Mouse (Mus musculus) intestine, embryonic 16.5 days (tissue): ENCODE measurements at regions not wholly inside any gene's neighbourhood (a gene's known extent, or its start where the extent isn't known, plus 50 kb on each side); places are given as distances from the start of the nearest gene placed in this dataset.
A peak's percentile ranks its signal among the peaks of the same experiment; 100 is the strongest.

Source experiments
- ATAC-seq: fragments of 200-750 bp; cut with Nextera tagmentation; 2 replicates; pipeline ENCODE4 v1.8.0; 2017; ENCODE audit warnings: moderate TSS enrichment, moderate library complexity
- H3K27ac ChIP-seq: fragments of 300-500 bp; sonication (generic); 2 replicates; pipeline ENCODE4 v1.5.1; 2014; ENCODE audit warnings: mild to moderate bottlenecking, low read length
- H3K27me3 ChIP-seq: fragments of 300-500 bp; sonication (generic); replicated peaks from 2 replicates; pipeline ENCODE4 v1.6.1; 2014; ENCODE audit warnings: low read length, control low read depth, mixed read lengths; ENCODE audit not compliant: control insufficient read depth, insufficient read depth
- H3K36me3 ChIP-seq: fragments of 300-500 bp; sonication (generic); 2 replicates; pipeline ENCODE4 v1.6.1; 2014; ENCODE audit warnings: low read length, control low read depth; ENCODE audit not compliant: control insufficient read depth, insufficient read depth
- H3K4me1 ChIP-seq: fragments of 300-500 bp; sonication (generic); 2 replicates; pipeline ENCODE4 v1.6.1; 2014; ENCODE audit warnings: low read length, control low read depth, mixed read lengths; ENCODE audit not compliant: control insufficient read depth, insufficient read depth
- H3K4me2 ChIP-seq: fragments of 300-500 bp; sonication (generic); 2 replicates; pipeline ENCODE4 v1.6.1; 2014; ENCODE audit warnings: low read depth, low read length, control low read depth
- H3K4me3 ChIP-seq: fragments of 300-500 bp; sonication (generic); 2 replicates; pipeline ENCODE4 v1.5.1; 2014; ENCODE audit warnings: mild to moderate bottlenecking, low read length
- H3K9ac ChIP-seq: fragments of 300-500 bp; sonication (generic); 2 replicates; pipeline ENCODE4 v1.6.1; 2014; ENCODE audit warnings: low read depth, low read length
- H3K9me3 ChIP-seq: fragments of 300-500 bp; sonication (generic); 2 replicates; pipeline ENCODE4 v1.6.1; 2016; ENCODE audit warnings: low read length, control low read depth; ENCODE audit not compliant: control insufficient read depth
- WGBS: fragments of 180-500 bp; shearing (Covaris S2); extraction: QIAGEN DNeasy Blood & Tissue Kit; methylation state at CpG from one replicate; pipeline ENCODE4 v1.1.7; 2014; 5-methylcytosine and 5-hydroxymethylcytosine counted together

GRCm38 (mm10) chr16:50515039-50515438 is 75.9 kb downstream of the Ccdc54 start:
- Histone ChIP-seq H3K36me3 (no peaks in the 10 kb centered on the region), H3K4me3 (no peak overlapping the region), H3K9me3 (no peaks in the 10 kb centered on the region), H3K27ac (no peak overlapping the region), H3K4me1 (no peaks in the 10 kb centered on the region), H3K9ac (no peak overlapping the region), H3K27me3 (no peaks in the 10 kb centered on the region), H3K4me2 (no peak overlapping the region)
- WGBS: 69% methylated on average over 8 of the region's 8 CpGs
- no peak for ATAC-seq

- Histone ChIP-seq H3K27me3 (no peaks in the 10 kb centered on the region), H3K4me1 (0 out of 2 replicates have a peak, but pooled peaks cover 3% of the 10 kb centered on the region), H3K9me3 (no peaks in the 10 kb centered on the region), H3K4me2 (no peak overlapping the region), H3K4me3 (no peak overlapping the region), H3K36me3 (no peaks in the 10 kb centered on the region), H3K27ac (no peak overlapping the region), H3K9ac (no peak overlapping the region)
- WGBS: 37% methylated on average over 3 of the region's 3 CpGs
- ATAC-seq: no peak
Observed at GRCm38 (mm10) chr16:50512080-50512479, 78.9 kb downstream of the Ccdc54 start.

GRCm38 (mm10) chr16:50509529-50509895 is 77.3 kb upstream of the Bbx start:
- Histone ChIP-seq H3K27me3 (no peaks in the 10 kb centered on the region), H3K9ac (no peak overlapping the region), H3K36me3 (no peaks in the 10 kb centered on the region), H3K4me3 (no peak overlapping the region), H3K9me3 (no peaks in the 10 kb centered on the region), H3K4me2 (no peak overlapping the region), H3K4me1 (0 out of 2 replicates have a peak, but pooled peaks cover 3% of the 10 kb centered on the region), H3K27ac (no peak overlapping the region)
- WGBS: 55% methylated on average over 4 of the region's 4 CpGs
- ATAC-seq: peak; percentile 42; the same call in 1 of the 2 replicates

- no peaks in the 10 kb centered on the region for H3K27me3 ChIP-seq
- H3K9me3 ChIP-seq: no peaks in the 10 kb centered on the region
- no peak overlapping the region for H3K4me3 ChIP-seq
- WGBS: 58% methylated on average over 14 of the region's 14 CpGs
- H3K9ac ChIP-seq: no peak overlapping the region
- peak; percentile 94 for ATAC-seq
- H3K4me1 ChIP-seq: 0 out of 2 replicates have a peak, but pooled peaks cover 3% of the 10 kb centered on the region
- no peaks in the 10 kb centered on the region for H3K36me3 ChIP-seq
- H3K27ac ChIP-seq: peak overlapping the region; percentile 28; the same call in 1 of the 2 replicates
- 0 out of 2 replicates have a peak overlapping the region, but pooled peaks have one; percentile 20 for H3K4me2 ChIP-seq
Observed at GRCm38 (mm10) chr16:50508673-50509528, 76.7 kb upstream of the Bbx start.

- 72% methylated on average over 3 of the region's 3 CpGs for WGBS
- Histone ChIP-seq H3K27me3 (no peaks in the 10 kb centered on the region), H3K4me2 (no peak overlapping the region), H3K9ac (no peak overlapping the region), H3K9me3 (no peaks in the 10 kb centered on the region), H3K27ac (no peak overlapping the region), H3K36me3 (no peaks in the 10 kb centered on the region), H3K4me3 (no peak overlapping the region), H3K4me1 (0 out of 2 replicates have a peak, but pooled peaks cover 3% of the 10 kb centered on the region)
- no peak for ATAC-seq
Observed at GRCm38 (mm10) chr16:50504619-50505018, 72.4 kb upstream of the Bbx start.

DNA sequence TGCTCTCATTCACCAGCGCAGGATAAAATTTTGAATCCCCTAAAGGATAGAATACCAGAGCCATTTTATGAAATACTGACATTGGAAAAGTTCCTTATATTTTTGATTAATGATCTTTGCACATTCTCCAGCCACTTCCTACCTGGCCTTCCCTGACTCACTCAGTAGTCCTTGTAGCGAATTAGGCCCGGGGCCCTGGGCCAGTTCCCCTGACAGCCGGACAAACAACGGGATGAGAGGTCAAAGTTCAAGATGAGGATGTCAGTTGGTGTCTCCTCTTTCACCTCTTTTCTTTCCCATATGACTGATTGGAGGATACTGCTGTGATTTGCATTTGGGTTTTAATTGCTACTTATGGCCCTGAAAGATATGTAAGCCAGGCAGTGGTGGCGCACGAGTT is 66.7 kb upstream of the Bbx start:
- WGBS: 61% methylated on average over 7 of the region's 7 CpGs
- Histone ChIP-seq H3K4me2 (no peak overlapping the region), H3K27me3 (no peaks in the 10 kb centered on the region), H3K4me3 (no peak overlapping the region), H3K9ac (no peak overlapping the region), H3K4me1 (no peaks in the 10 kb centered on the region), H3K27ac (no peak overlapping the region), H3K9me3 (no peaks in the 10 kb centered on the region), H3K36me3 (no peaks in the 10 kb centered on the region)
- ATAC-seq: no peak

- Histone ChIP-seq H3K4me1 (no peaks in the 10 kb centered on the region), H3K27me3 (no peaks in the 10 kb centered on the region), H3K36me3 (no peaks in the 10 kb centered on the region), H3K9ac (no peak overlapping the region), H3K4me2 (no peak overlapping the region), H3K4me3 (no peak overlapping the region), H3K9me3 (no peaks in the 10 kb centered on the region), H3K27ac (no peak overlapping the region)
- ATAC-seq: no peak
- WGBS: 98% methylated on average over 2 of the region's 2 CpGs
Observed at GRCm38 (mm10) chr16:50493662-50494061, 61.5 kb upstream of the Bbx start.

- no peak overlapping the region for H3K9ac ChIP-seq
- H3K9me3 ChIP-seq: no peaks in the 10 kb centered on the region
- no peak overlapping the region for H3K4me2 ChIP-seq
- H3K4me3 ChIP-seq: no peak overlapping the region
- no peaks in the 10 kb centered on the region for H3K4me1 ChIP-seq
- H3K27me3 ChIP-seq: no peaks in the 10 kb centered on the region
- ATAC-seq: peak; percentile 58
- WGBS: 84% methylated on average over 6 of the region's 6 CpGs
- H3K27ac ChIP-seq: no peak overlapping the region
- H3K36me3 ChIP-seq: no peaks in the 10 kb centered on the region
Observed at GRCm38 (mm10) chr16:50489244-50489643, 57.1 kb upstream of the Bbx start.

DNA sequence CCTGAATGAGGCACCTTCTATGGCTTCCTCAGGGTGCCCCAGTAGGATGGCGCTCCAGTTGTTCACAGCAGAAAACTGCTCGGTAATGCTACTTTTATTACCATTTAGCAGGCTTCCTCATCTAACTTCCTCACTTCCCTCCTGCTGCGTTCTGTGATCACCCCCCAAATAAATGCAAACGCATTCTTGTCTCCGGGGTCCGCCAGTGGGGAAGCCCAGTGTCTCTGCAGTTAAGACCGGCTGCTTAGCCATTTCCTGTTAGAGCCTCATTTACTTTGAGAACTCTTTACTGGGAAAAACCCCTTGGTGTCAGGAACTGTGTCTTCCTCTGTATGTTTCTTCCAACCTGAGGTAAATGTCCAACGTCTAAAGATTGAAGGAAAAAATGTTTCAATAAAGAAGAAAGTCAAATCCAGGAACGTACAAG is 50.2 kb upstream of the Bbx start:
- no peak overlapping the region for H3K4me3 ChIP-seq
- H3K4me2 ChIP-seq: no peak overlapping the region
- H3K27ac ChIP-seq: no peak overlapping the region
- no peak overlapping the region for H3K9ac ChIP-seq
- no peaks in the 10 kb centered on the region for H3K4me1 ChIP-seq
- no peaks in the 10 kb centered on the region for H3K27me3 ChIP-seq
- H3K36me3 ChIP-seq: no peaks in the 10 kb centered on the region
- no peaks in the 10 kb centered on the region for H3K9me3 ChIP-seq
- no peak for ATAC-seq
- 31% methylated on average over 9 of the region's 9 CpGs for WGBS
